Mouse (Mus musculus) limb, embryonic 11.5 days (tissue): ENCODE results near the gene Hcn1. TPM values are rescaled to one million over a fixed set of nuclear protein-coding genes. Genes with fewer than 3 reads are reported as not detected.

Experiments
- ATAC-seq: fragments of 200-750 bp; cut with Nextera tagmentation; 2 replicates; pipeline ENCODE4 v1.8.0; 2017; ENCODE audit warnings: low read depth; ENCODE audit not compliant: insufficient number of reproducible peaks, low FRiP score, low TSS enrichment
- DNase-seq: peaks from one replicate; pipeline ENCODE4 v3.0.0-alpha.2; 2015; ENCODE audit warnings: low spot score
- H3K27ac ChIP-seq: fragments of 300-500 bp; sonication (generic); replicated peaks from 2 replicates; pipeline ENCODE4 v1.5.1; 2014; ENCODE audit warnings: low read depth, mild to moderate bottlenecking, low read length
- H3K27me3 ChIP-seq: fragments of 300-500 bp; sonication (generic); 2 replicates; pipeline ENCODE4 v1.6.1; 2014; ENCODE audit warnings: mild to moderate bottlenecking, low read length, mixed read lengths; ENCODE audit not compliant: control insufficient read depth, insufficient read depth
- H3K36me3 ChIP-seq: fragments of 300-500 bp; sonication (generic); 2 replicates; pipeline ENCODE4 v1.6.1; 2014; ENCODE audit warnings: mild to moderate bottlenecking, low read length, moderate library complexity, mixed read lengths; ENCODE audit not compliant: control insufficient read depth, insufficient read depth
- H3K4me1 ChIP-seq: fragments of 300-500 bp; sonication (generic); 2 replicates; pipeline ENCODE4 v1.6.1; 2014; ENCODE audit warnings: low read length, mixed read lengths; ENCODE audit not compliant: control insufficient read depth, insufficient read depth
- H3K4me2 ChIP-seq: fragments of 300-500 bp; sonication (generic); 2 replicates; pipeline ENCODE4 v1.6.1; 2014; ENCODE audit warnings: low read depth, mild to moderate bottlenecking, moderate library complexity; ENCODE audit not compliant: severe bottlenecking
- H3K4me3 ChIP-seq: fragments of 300-500 bp; sonication (generic); 2 replicates; pipeline ENCODE4 v1.5.1; 2014; ENCODE audit warnings: low read depth, low read length
- H3K9ac ChIP-seq: fragments of 300-500 bp; sonication (generic); 2 replicates; pipeline ENCODE4 v1.6.1; 2014; ENCODE audit warnings: mild to moderate bottlenecking, low read length
- H3K9me3 ChIP-seq: fragments of 300-500 bp; sonication (generic); 2 replicates; pipeline ENCODE4 v1.6.1; 2016; ENCODE audit warnings: low read length; ENCODE audit not compliant: control insufficient read depth
- WGBS: fragments of 180-500 bp; shearing (Covaris S2); extraction: QIAGEN DNeasy Blood & Tissue Kit; methylation state at CpG from one replicate; pipeline ENCODE4 v1.1.7; 2014; 5-methylcytosine and 5-hydroxymethylcytosine counted together
- polyA plus RNA-seq: library from polyadenylated mRNA; unstranded; fragments of >200 nt; fragmentation: Nextera tagmentation; extraction: Ambion mirVana; gene quantifications from 2 replicates; pipeline ENCODE4 v1.2.1, GENCODE M21; 2014

Hcn1 gene
- polyA plus RNA-seq: 0.05 and 0.06 TPM in 2 replicates

- Histone ChIP-seq H3K4me3 (peak within 1 kb of the TSS; percentile 49), H3K27me3 (peaks cover 20% of the 10 kb centered on the region), H3K4me2 (peak within 1 kb of the TSS; percentile 94), H3K9ac (no peak within 1 kb of the TSS), H3K27ac (no peak within 1 kb of the TSS), H3K36me3 (no peaks in the 10 kb centered on the region), H3K4me1 (peaks cover 5% of the 10 kb centered on the region; the same call in 1 of the 2 replicates), H3K9me3 (no peaks in the 10 kb centered on the region)
- WGBS: under 1% methylated on average over 32 of the region's 45 CpGs
- ATAC-seq (peak; percentile 93), DNase-seq (peak; percentile 86)
These were observed at the start of gene Hcn1 for GRCm38 (mm10) chr13:117602181-117602580. Gene Hcn1, plus strand, starts transcription at chr13:117602320.

- ATAC-seq: no peak
These were observed 34.9 kb upstream of the Hcn1 start for GRCm38 (mm10) chr13:117567251-117567650.

DNA sequence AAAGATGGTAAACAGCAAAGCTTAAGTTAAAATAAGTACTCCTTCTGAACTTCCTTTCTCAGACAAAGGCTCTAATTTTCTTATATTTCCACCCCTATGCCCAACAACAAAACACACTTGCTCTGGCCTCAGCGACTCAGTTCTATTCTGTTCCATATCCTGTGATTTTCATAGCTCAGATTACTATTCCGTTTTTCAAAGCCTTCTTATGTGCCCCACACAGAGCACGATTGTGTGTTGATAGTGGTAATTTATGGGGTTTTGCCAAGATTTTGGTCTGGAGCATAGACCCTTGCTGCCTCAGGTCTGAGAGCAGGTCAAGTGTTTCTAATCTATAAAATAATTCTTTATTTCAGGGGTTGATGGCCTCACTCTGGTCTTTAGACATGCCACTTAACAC, 30.4 kb upstream of the Hcn1 start:
- WGBS: 50% methylated on average over 3 of the region's 3 CpGs
- no peak for ATAC-seq
- H3K4me2 ChIP-seq: no peak overlapping the region

More at GRCm38 (mm10) chr13:117567251-117567650, 34.9 kb upstream of the Hcn1 start:
- DNase-seq: no peak
- Histone ChIP-seq H3K9ac (no peak overlapping the region), H3K27ac (no peak overlapping the region), H3K4me1 (no peaks in the 10 kb centered on the region), H3K4me3 (no peak overlapping the region), H3K36me3 (no peaks in the 10 kb centered on the region), H3K27me3 (no peaks in the 10 kb centered on the region), H3K4me2 (no peak overlapping the region), H3K9me3 (no peaks in the 10 kb centered on the region)
- 84% methylated on average over 8 of the region's 8 CpGs for WGBS

GRCm38 (mm10) chr13:117594494-117595182, 7.5 kb upstream of the Hcn1 start:
- DNase-seq: no peak
- Histone ChIP-seq H3K9ac (no peak overlapping the region), H3K4me3 (no peak overlapping the region), H3K9me3 (no peaks in the 10 kb centered on the region), H3K27me3 (no peaks in the 10 kb centered on the region), H3K36me3 (no peaks in the 10 kb centered on the region), H3K4me2 (no peak overlapping the region), H3K27ac (no peak overlapping the region), H3K4me1 (no peaks in the 10 kb centered on the region)
- ATAC-seq: no peak
- 78% methylated on average over 10 of the region's 10 CpGs for WGBS

More for the DNA sequence above, 30.4 kb upstream of the Hcn1 start:
- DNase-seq: no peak
- no peaks in the 10 kb centered on the region for H3K27me3 ChIP-seq
- H3K9me3 ChIP-seq: no peaks in the 10 kb centered on the region; the same call in 1 of the 2 replicates
- no peak overlapping the region for H3K4me3 ChIP-seq
- no peak overlapping the region for H3K27ac ChIP-seq
- no peak overlapping the region for H3K9ac ChIP-seq
- no peaks in the 10 kb centered on the region for H3K4me1 ChIP-seq
- no peaks in the 10 kb centered on the region for H3K36me3 ChIP-seq

DNA sequence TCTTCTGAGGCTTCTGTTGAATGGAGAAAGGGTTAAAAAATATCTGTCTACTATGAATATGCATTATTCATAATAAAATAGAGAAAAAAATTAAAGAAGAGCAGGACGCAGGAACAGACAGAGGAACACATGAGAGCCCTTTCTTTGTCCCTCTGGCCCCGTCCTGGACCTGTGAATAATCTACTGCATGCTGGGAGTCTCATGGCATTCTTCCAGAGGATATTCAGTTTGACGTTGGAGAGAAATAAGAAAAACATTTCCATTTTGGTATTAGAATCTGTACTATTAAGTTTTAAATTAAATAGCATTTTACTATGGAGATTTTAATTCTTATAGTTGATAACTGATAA, 7.0 kb upstream of the Hcn1 start:
- no peak for ATAC-seq
- Histone ChIP-seq H3K36me3 (no peaks in the 10 kb centered on the region), H3K4me3 (no peak overlapping the region), H3K27ac (no peak overlapping the region), H3K4me1 (no peaks in the 10 kb centered on the region), H3K4me2 (no peak overlapping the region), H3K27me3 (no peaks in the 10 kb centered on the region), H3K9me3 (no peaks in the 10 kb centered on the region), H3K9ac (no peak overlapping the region)
- WGBS: 77% methylated on average over 3 of the region's 3 CpGs
- DNase-seq: no peak

DNA sequence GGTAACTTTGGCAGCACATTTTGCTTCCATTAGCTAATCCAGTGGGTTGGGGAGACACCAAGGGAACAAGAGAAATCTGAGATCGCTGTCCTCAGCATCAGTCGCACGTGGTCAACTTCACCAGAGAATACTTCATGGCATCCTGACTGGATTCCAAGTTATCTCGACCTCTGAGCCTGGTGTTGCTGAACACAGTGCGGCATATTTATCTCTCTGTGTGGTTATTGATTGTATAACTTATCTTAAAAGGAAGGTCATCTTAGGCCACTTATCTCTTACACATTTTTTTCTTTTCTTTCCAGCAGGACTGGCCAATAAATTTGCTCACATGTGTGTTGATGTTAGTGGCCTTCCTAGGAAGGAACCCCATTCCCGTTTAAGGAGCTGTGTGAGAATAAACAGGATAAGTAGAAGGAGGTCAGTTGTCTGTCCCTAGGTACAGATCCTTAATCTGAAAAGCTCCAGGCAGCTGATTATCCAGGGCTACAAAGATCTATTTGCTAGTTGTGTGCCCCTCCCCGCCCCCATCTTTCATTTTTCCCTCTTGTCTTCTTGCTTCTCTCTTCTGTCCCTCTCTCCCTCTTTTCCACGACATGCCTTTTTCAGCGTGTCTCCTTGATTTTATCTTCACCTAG, 672 bp upstream of the Hcn1 start:
- Histone ChIP-seq H3K4me1 (peaks cover 5% of the 10 kb centered on the region; the same call in 1 of the 2 replicates), H3K9me3 (no peaks in the 10 kb centered on the region), H3K4me2 (no peak overlapping the region), H3K27me3 (peaks cover 20% of the 10 kb centered on the region), H3K36me3 (no peaks in the 10 kb centered on the region), H3K27ac (no peak overlapping the region), H3K9ac (no peak overlapping the region), H3K4me3 (no peak overlapping the region)
- ATAC-seq (no peak), DNase-seq (no peak)
- 63% methylated on average over 9 of the region's 9 CpGs for WGBS

- DNase-seq (peak; percentile 49), ATAC-seq (peak; percentile 45)
- Histone ChIP-seq H3K27me3 (peaks cover 20% of the 10 kb centered on the region), H3K9me3 (no peaks in the 10 kb centered on the region), H3K4me2 (peak overlapping the region; percentile 94), H3K9ac (no peak overlapping the region), H3K4me1 (peaks cover 5% of the 10 kb centered on the region; the same call in 1 of the 2 replicates), H3K36me3 (no peaks in the 10 kb centered on the region), H3K27ac (no peak overlapping the region), H3K4me3 (peak overlapping the region; percentile 49)
- WGBS: under 1% methylated on average over 58 of the region's 62 CpGs
These were observed 668 bp downstream of the Hcn1 start for GRCm38 (mm10) chr13:117602617-117603358.

- 21% methylated on average over 11 of the region's 11 CpGs for WGBS
- no peaks in the 10 kb centered on the region for H3K9me3 ChIP-seq
- no peaks in the 10 kb centered on the region for H3K36me3 ChIP-seq
- no peak for DNase-seq
- peaks cover 5% of the 10 kb centered on the region; the same call in 1 of the 2 replicates for H3K4me1 ChIP-seq
- no peak overlapping the region for H3K27ac ChIP-seq
- H3K27me3 ChIP-seq: peaks cover 20% of the 10 kb centered on the region
- H3K9ac ChIP-seq: no peak overlapping the region
- no peak overlapping the region for H3K4me2 ChIP-seq
- peak overlapping the region; percentile 49; the same call in 1 of the 2 replicates for H3K4me3 ChIP-seq
- no peak for ATAC-seq
These were observed 1.3 kb downstream of the Hcn1 start for GRCm38 (mm10) chr13:117603421-117603820.
